Mouse (Mus musculus) urinary bladder, postnatal 0 days (tissue): ENCODE data around the gene Me1. TPM values are rescaled to one million over a fixed set of nuclear protein-coding genes. Genes with fewer than 3 reads are reported as not detected.

Experiments used
- polyA plus RNA-seq: library from polyadenylated mRNA; unstranded; fragments of >200 nt; fragmentation: Nextera tagmentation; extraction: Ambion mirVana; gene quantifications from 2 replicates; pipeline ENCODE4 v1.2.1, GENCODE M21; 2015

Gene Me1
- polyA plus RNA-seq: 70.4 and 92.2 TPM in 2 replicates

DNA sequence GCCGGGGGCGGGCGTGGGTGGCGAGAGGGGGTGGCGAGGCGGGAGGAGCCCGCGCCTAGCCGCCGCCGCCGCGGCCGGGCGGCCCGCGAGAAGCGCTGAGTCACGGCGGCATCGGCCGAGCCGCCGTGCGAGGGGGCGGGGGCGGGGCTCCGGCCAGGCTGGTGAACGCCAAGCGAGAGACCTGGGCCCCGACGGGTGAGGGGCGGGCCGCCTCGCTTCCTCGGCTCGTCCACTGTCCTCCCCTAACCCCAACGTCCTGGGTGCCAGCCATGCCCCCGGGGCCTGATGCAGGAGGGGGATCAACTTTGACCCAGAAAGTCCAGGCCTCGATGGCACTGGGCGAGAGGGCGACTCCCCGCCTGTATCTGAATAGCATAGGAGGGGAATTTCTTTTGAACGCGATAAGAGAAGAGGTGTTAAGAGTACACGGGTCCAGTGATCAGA lies at the start of gene Me1:
Gene Me1, minus strand, starts transcription at position 136 of the 444 bp plus-strand sequence.

DNA sequence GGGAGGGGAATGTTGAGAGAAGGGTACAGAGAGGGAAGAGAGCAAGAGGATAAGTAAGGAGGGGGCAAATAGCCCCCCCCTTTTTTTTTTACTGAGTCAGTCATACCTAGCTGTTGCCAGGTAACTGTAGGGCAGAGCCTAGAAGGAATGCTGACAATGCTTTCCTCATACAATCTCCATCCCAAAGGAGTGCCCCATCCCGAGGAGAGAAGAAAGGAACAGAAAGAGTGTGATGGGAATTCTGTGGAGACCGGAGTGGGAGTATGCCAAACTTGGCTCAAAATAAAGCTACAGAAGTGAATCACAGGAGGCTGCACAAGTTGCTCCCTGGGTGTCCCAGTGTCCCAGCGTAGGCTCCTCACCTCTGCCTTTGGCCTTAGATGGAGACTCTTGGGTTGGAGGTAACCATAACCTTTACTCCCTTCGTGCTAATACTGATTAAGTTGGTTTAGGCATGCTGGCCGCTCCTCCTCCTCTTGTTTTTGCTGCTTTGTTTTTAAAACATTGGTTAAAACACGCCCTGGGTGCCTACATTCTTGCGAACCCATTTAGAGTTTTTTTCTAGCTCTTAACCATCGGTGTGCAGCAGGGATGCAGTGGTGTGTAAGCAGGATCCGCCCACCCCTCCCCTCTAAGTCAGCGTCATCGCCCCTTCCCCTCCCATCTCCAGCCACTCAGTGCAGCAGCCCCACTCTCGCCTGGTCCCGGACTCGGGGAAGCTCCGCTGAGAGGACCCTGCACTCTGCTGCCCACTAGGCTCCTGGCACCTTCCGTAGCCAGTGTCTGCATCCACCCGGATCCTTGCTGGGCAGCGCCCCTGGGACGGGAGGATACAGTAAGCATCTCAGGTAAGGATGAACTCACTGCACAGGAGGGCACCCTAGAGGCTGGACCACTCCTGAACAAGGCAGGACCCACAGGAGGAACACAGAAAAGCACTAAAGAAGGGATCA lies 47.5 kb upstream of the Me1 start, which contains the start of gene Prss35:
Gene Prss35, plus strand, starts transcription at position 691 of the 953 bp plus-strand sequence.

DNA sequence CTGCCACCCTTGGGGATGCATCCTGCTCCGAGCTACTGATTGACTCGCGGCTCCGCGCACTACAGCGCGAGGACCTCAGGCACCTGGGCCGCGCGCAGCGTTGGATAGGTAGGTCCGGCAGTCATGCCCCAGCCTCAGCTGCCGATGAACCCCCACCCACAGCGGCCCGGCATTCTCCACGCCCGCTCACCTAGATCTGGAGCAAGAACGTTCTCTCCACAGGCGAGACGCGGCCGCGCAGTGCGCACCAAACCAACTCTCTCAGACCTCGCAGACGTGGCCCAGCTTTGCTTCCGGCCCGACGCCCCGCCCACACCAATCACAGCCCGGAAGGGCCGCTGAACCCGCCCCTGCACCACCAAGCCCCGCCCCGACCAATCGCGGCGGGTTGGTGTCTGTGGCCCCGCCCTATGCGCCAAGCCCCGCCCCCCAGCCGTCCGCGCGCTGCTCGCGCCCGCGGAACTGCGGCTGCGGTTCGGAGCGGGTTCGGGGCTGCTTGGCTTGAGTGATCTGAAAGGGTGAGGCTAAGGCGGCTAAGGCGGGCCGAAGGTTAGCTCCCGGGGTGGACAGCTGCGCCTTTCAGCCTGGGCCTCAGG lies 124.1 kb downstream of the Me1 start, which contains the start of the genes Pgm3 and Rwdd2a:
Gene Pgm3, minus strand, starts transcription at position 303 of the 596 bp plus-strand sequence.
Gene Rwdd2a, plus strand, starts transcription at position 452 of the 596 bp plus-strand sequence.

Other genes with a start within 250 kb of the Me1 start
- gene Ube2cbp, start 231.0 kb downstream of the Me1 start, polyA plus RNA-seq: 1.8 and 1.9 TPM in 2 replicates
- gene Dop1a, start 228.8 kb downstream of the Me1 start, polyA plus RNA-seq: 8.5 and 8.6 TPM in 2 replicates
- 15.8 and 19.4 TPM in 2 replicates for gene Pgm3, start 124.1 kb downstream of the Me1 start, polyA plus RNA-seq
- 1.6 and 1.9 TPM in 2 replicates for gene Rwdd2a, start 124.0 kb downstream of the Me1 start, polyA plus RNA-seq
- 10.9 and 17.5 TPM in 2 replicates for gene Prss35, start 47.7 kb upstream of the Me1 start, polyA plus RNA-seq
- 0.79 and 0.80 TPM in 2 replicates for gene Snap91, start 184.7 kb upstream of the Me1 start, polyA plus RNA-seq